Mouse (Mus musculus) embryo, embryonic 10 days (tissue): ENCODE data around the gene Cdkl5.
"Not testable (repeated sequence)": the region's sequence is repeated elsewhere in the genome, so short reads cannot be mapped to it uniquely, and the experiment has no call there.

Source experiments
- DNase-seq: peaks from one replicate; pipeline ENCODE4 v3.0.0-alpha.2; 2015; ENCODE audit warnings: low spot score

Cdkl5 gene

DNA sequence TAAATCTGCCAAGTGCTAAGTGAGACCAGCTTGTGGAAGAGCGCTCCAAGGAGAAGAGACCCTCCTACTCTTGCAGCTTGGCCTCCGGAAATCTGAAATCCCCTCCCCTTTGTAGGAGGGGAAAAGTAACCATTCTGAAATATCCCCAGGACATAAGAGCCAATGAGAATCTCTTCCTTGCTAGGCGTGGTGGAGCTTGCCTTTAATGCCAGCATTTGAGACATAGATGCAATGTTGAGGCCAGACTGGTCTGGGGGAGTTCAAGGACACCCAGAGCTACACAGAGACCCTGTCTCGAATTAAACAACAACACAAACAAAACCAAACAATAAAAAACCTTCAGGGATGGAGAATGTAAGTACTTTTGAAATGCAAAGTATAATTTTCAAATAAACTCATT, 87.6 kb downstream of the Cdkl5 start, which contains the start of gene Gja6:
Gja6 (minus strand) TSS at position 101 of the 400 bp plus-strand sequence.
- DNase-seq, result no peak

- no peak for DNase-seq
Measured at GRCm38 (mm10) chrX:160906477-160906876, 88.0 kb downstream of the Cdkl5 start.

DNA sequence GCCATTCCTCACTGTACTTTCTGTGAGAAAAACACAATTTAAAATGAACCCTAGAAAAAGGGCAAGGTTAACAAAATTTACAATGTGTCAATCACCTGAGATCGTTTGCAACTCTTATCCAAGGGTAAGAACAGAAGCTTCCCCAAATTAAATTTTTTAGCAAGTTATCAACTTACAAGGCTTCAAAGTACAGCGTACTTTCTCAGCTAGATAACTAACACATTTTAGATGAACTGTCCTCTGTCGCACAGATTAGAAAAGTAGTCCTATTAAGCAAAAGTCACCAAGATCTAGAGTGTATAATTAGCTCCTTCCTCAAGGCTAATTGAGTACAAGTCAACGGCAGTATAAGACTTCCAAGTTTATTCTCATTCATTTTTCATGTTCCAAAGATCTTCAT, 88.6 kb downstream of the Cdkl5 start:
- no peak for DNase-seq

DNA sequence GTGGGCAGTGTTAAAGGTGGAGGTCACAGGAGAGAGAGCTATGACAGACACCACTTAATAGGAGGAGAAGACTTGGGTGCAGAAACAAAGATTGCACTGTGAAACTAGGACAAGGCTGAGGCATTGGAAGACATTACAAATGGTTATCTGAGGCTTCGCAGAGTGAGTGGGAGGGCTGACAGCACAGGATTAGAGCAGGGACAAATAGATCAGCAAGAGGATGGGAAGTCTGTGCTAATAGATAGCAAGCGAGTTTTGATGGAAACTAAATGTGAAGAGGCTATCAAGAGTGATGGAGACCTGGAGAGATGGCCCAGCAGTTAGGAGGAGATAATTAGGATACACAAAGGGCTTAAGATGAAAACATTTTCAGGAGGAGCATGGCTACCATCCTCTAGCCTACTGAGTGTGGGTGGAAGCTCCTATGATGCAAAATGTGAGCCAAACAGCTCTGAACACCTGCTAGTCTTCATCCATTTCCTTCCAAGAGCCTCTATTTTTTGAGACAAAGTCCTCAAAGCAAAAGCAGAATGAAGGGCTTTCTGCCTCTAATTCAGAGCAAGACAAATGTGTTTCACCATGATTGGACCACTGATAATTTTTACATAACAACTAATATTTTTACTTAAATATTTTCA, 89.3 kb downstream of the Cdkl5 start:
- DNase-seq, result no peak

DNA sequence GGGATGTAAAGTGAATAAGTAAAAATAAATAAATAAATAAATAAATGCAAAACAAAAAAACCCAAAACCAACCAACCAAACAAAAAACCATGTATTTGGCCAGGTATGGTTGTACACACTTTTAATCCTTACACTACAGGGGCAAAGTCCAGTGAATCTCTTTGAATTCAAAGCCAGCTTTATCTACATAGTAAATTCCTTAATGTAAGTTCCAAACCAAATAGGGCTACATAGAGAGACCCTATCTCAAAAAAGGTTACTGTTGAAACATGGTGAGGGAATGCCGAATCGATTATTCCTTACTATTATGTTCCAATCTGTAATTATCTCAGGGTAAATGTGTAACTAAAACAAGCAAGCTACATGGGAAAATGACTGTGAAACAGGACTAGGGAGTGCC, 93.4 kb downstream of the Cdkl5 start:
- DNase-seq, result no peak

DNA sequence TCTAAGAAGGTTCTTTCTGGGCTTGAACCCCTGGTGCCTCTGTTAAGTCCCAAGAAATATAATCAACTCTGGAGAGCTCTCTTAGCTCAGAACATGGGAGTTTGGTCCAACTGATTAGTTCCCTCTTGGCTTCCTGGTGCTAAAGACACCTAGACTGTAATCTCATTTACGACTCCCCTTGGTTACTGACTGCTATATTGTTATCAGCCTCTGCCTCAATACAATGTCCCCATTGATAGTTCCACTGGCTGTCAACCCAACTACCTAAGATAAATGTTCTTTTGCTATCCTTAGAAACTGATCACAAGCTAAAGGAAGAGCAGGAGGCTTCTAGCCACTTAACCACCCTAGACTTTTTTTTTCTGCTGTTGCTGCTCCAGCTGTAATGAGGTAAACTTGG, 102.4 kb downstream of the Cdkl5 start:
- DNase-seq, result no peak

- DNase-seq, result no peak
Measured at GRCm38 (mm10) chrX:160886301-160886700, 108.2 kb downstream of the Cdkl5 start.

- DNase-seq, result no peak
Measured at GRCm38 (mm10) chrX:160866576-160866975, 127.9 kb downstream of the Cdkl5 start.

DNA sequence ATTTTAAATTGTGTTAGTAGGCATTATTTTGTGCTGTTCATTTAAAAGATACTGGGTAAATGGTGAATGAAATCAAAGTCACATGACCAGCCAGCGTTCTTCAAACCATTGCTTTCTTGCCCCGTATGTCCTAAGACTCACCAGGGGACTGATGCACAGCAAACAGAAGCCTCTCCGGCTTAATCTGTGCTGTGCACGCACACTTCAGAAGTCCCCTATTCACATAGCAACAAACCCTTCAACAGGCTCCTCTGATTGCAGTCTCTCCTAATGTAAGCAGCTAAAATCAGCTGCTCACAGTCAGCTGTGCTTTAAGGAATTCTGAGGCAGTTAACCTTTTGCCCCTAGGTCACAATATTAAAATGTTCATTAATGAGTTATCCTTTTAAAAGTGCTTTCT, 129.5 kb downstream of the Cdkl5 start:
- no peak for DNase-seq

- DNase-seq, result no peak
Measured at GRCm38 (mm10) chrX:160863689-160864383, 130.7 kb downstream of the Cdkl5 start.

- no peak for DNase-seq
Measured at GRCm38 (mm10) chrX:160808226-160808625, 186.3 kb downstream of the Cdkl5 start.

GRCm38 (mm10) chrX:160804409-160805150, 189.9 kb downstream of the Cdkl5 start:
- no peak for DNase-seq

- no peak for DNase-seq
Measured at GRCm38 (mm10) chrX:160794920-160795319, 199.6 kb downstream of the Cdkl5 start.

GRCm38 (mm10) chrX:160782276-160782675, 212.2 kb downstream of the Cdkl5 start:
- no peak for DNase-seq

DNA sequence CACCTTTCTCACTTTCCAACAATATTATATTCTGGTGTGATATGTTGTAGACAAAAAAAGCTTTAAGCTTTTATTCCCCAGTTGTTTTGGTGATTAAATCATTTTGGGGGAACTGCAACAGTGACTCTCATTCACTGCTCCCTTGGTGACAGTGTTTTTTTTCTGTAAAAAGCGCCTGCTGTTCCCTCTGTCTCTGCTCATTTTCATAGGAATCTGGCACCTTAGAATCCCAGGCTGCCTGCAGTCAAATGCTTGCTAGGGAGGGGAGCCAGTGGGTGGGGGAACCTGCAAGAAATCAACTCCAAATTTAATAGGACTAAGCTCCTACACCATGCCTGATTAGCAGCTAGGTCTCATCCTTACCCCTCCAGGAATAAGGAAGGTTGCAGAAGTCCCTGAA, 221.5 kb downstream of the Cdkl5 start:
- no peak for DNase-seq

GRCm38 (mm10) chrX:160769622-160770021, 224.9 kb downstream of the Cdkl5 start:
- not testable (repeated sequence) for DNase-seq

DNA sequence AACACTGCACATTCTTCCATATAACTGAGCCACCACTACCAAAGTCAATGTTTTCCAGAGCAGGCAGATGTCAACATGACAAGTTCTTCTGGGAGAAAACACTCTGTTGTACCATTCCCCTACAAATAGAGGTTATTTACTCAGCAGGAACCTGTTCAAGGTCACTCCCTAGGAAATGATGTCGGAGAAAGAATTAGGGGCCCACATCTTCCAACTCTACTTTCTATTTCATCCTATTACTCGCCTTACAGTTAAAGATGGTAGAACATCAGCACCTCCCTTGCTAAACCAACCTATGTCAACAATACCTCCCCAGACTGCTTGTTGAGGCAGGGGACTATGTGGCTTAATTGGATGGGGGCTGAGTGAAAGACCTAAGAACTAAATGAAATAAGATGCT, 226.8 kb downstream of the Cdkl5 start, which contains the start of gene Rs1:
Rs1 (plus strand) TSS at position 301 of the 400 bp plus-strand sequence.
- no peak for DNase-seq

- peak; percentile 39 for DNase-seq
Measured at GRCm38 (mm10) chrX:160766233-160766616, 228.3 kb downstream of the Cdkl5 start.

GRCm38 (mm10) chrX:160765389-160766232, 228.9 kb downstream of the Cdkl5 start:
- DNase-seq, result peak; percentile 84

GRCm38 (mm10) chrX:160750808-160751207, 243.7 kb downstream of the Cdkl5 start:
- DNase-seq, result no peak

GRCm38 (mm10) chrX:160748653-160749052, 245.9 kb downstream of the Cdkl5 start:
- no peak for DNase-seq

DNA sequence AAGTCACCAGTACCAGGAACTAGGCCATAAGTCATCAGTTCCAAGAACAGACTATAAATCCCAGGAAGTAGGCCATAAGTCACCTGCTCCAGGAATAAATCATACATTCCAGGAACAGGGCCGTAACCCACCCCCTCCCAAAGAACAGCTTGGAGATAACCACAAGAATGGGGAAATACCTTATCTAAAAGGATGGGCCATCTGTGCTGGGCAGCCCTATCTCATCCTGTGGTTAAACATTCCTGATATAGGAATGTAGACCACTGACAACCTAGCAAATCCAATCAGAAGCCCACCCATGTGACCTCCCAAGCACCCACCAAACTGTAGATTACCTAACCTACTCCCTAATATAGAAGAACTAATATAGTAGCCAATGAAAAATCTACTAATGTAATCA, 249.1 kb downstream of the Cdkl5 start:
- no peak for DNase-seq
